Mouse (Mus musculus): Measurements from ENCODE around the gene Lsm2.
"Not testable (repeated sequence)": the region's sequence is repeated elsewhere in the genome, so short reads cannot be mapped to it uniquely, and the experiment has no call there.

DNA sequence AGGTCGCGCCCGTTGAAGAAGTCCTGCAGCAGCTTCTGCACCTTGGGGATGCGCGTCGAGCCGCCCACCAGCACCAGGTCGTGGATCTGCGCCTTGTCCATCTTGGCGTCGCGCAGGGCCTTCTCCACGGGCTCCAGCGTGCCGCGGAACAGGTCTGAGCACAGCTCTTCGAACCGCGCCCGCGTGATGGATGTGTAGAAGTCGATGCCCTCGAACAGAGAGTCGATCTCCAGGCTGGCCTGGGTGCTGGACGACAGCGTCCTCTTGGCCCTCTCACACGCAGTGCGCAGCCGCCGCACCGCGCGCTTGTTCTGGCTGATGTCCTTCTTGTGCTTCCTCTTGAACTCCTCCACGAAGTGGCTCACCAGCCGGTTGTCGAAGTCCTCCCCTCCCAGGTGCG lies 10.8 kb upstream of the Lsm2 start:
- TF ChIP-seq EP300, CTCF (IDR thresholded peaks at IDR 0.05; ENCODE audit: low read depth): not testable (repeated sequence)

Measured in liver, postnatal 0 days (tissue).